Mouse (Mus musculus): ENCODE data around the gene Mrpl3. TPM values are rescaled to one million over a fixed set of nuclear protein-coding genes. Genes with fewer than 3 reads are reported as not detected.
"Not testable (repeated sequence)": the region's sequence is repeated elsewhere in the genome, so short reads cannot be mapped to it uniquely, and the experiment has no call there.

Mrpl3 gene
- polyA plus RNA-seq, 1 experiment from 2014 or later: 114 TPM

DNA sequence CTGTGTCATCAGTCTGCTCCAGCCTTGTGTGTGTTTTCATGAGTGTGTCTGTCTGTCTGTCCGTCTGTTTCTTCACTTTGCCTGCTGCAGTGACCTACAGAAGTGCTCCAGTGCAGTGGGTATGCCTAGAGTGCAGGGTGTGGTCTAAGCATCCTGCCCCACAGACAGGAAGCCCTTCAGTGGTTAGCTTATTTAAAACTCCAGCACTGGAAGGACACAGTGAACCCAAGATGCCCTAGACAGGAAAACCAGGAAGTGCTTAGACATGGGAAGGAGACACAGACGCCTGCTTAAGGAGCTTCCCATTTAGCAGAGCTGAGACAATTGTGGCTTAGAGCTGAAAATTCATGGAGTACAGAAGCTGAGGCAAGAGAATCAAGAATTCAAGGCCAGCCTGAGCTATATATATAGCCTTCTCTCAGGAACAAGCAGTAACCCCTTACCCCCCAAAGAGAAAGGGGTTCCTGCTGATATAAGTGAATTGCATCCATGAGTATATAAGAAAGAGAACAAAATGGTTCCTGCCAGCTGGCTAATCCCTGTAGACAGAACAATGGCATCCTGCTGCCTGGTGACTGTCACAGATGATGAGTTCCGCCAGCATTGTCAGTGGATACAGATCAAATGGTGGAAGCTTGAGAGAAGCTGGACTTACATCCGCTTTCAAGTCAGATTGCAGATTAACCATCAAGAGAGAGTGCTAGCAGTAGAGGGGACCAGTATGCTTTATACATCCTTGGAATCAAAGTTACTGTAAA lies 20.1 kb downstream of the Mrpl3 start:
- no peak overlapping the region for H3K4me3 ChIP-seq
- 66% methylated on average over 4 of the region's 4 CpGs for WGBS
- H3K27me3 ChIP-seq (ENCODE audit: poor library complexity, severe bottlenecking): no peaks in the 10 kb centered on the region
- no peak overlapping the region for H3K27ac ChIP-seq
- H3K36me3 ChIP-seq (replicated peaks): peaks cover 92% of the 10 kb centered on the region
- no peak for DNase-seq (ENCODE audit: extremely low spot score, low spot score)
- no peaks in the 10 kb centered on the region for H3K4me1 ChIP-seq
- H3K9me3 ChIP-seq: no peaks in the 10 kb centered on the region

DNA sequence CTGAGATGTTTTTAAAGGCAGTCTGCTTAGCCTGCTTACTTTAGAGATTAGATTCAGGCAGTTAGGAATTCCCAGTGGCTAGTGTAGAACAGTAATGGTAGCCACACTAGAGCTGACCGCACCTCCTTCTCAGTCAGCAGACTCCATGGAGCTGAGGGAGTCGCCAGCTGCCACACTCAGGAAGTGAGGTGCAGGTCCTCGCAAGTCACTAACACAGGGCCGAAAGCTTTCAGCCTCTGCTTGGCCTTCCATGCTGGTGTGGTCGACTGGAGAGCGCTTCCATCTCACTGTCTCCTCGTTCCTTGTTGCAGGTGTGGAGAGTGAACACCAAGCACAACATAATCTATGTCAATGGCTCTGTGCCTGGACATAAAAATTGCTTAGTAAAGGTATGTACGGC lies 21.8 kb downstream of the Mrpl3 start:
- Histone ChIP-seq H3K27ac (no peak overlapping the region), H3K9me3 (no peaks in the 10 kb centered on the region), H3K4me3 (no peak overlapping the region), H3K27me3 (ENCODE audit: poor library complexity, severe bottlenecking) (no peaks in the 10 kb centered on the region), H3K4me1 (no peaks in the 10 kb centered on the region), H3K36me3 (replicated peaks) (peaks cover 89% of the 10 kb centered on the region)
- no peak for DNase-seq (ENCODE audit: extremely low spot score, low spot score)
- WGBS: 92% methylated on average over 8 of the region's 8 CpGs

DNA sequence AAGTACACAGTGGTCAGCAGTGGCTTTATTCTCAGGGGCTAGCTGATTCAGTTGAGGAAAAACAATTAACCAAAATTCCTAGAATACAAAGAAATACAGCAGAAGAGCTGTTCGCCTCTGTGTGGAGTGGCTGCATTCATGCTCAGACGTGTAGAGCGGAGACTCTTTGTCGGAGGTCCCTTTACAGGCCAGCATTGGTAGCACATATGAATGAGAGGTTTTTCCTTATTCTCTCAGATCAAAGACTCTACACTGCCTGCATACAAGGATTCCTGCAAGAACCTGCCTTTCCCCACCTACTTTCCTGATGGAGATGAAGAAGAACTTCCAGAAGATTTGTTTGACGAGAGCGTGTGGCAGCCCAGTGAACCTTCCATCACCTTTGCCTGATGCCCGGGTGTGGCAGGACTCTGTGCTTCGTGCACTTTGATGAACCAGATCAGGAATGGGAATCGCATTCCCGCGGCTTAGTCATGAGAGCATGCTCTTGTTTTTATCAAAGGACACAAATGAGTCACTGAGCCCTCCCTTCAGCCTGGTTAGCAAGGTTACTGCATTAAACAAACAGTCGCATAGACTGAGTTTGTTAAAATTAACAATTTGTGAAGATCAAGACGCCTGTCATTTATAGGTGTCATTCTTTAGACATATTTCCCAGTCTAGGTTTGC lies 23.9 kb downstream of the Mrpl3 start:
- H3K36me3 ChIP-seq (replicated peaks): peaks cover 71% of the 10 kb centered on the region

DNA sequence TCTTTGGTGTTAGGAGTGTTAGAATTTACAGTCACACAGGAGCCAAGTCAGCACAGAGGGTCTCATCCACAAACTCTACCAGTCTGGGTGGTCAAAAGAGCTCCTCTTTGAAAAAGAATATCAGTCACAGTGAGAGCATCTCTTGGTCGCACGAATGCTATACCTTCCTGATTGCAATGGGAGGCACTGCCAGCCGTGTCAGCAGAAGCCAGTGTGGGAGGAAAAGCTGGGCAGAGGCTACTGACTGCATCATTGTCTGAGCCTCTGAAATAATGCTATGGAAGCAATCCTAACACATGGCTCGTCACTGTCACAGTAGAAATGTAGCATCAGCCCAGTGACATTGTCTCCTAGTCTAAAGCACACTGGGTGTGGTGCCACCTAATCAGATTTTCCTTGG lies 25.4 kb downstream of the Mrpl3 start:
- WGBS: 93% methylated on average over 4 of the region's 4 CpGs
- no peak overlapping the region for H3K27ac ChIP-seq
- H3K36me3 ChIP-seq (replicated peaks): peaks cover 55% of the 10 kb centered on the region

More for the DNA sequence above, 23.9 kb downstream of the Mrpl3 start:
- H3K9me3 ChIP-seq: no peaks in the 10 kb centered on the region
- no peaks in the 10 kb centered on the region for H3K4me1 ChIP-seq
- WGBS: 94% methylated on average over 13 of the region's 13 CpGs
- DNase-seq (ENCODE audit: extremely low spot score, low spot score): no peak
- H3K27ac ChIP-seq: no peak overlapping the region
- H3K27me3 ChIP-seq (ENCODE audit: poor library complexity, severe bottlenecking): no peaks in the 10 kb centered on the region
- no peak overlapping the region for H3K4me3 ChIP-seq

DNA sequence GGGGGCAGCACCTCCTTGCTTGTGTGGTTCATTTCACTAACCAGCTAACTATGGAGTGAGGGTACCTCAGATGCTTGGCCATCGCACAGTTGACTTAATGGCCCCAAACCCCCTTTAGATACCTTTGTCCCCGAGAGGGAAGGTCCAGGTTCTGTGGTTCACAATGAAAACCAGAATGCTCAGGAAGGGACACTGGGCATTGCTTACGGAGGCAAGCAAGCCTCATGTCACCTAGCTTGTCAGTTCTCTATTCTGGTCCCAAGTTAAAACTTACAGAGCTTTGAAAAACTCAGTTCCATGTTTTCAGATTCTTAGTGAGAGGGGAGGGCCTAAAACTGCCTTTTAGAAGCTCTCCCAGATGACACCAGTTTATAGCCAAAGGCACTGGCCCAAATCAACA lies 27.2 kb downstream of the Mrpl3 start:
- DNase-seq (ENCODE audit: extremely low spot score, low spot score): no peak
- WGBS: 94% methylated on average over 3 of the region's 3 CpGs
- Histone ChIP-seq H3K27ac (no peak overlapping the region), H3K4me1 (no peaks in the 10 kb centered on the region), H3K4me3 (no peak overlapping the region), H3K9me3 (no peaks in the 10 kb centered on the region), H3K27me3 (ENCODE audit: poor library complexity, severe bottlenecking) (no peaks in the 10 kb centered on the region), H3K36me3 (replicated peaks) (peaks cover 37% of the 10 kb centered on the region)

More for the DNA sequence above, 25.4 kb downstream of the Mrpl3 start:
- Histone ChIP-seq H3K4me1 (no peaks in the 10 kb centered on the region), H3K9me3 (no peaks in the 10 kb centered on the region), H3K4me3 (no peak overlapping the region), H3K27me3 (ENCODE audit: poor library complexity, severe bottlenecking) (no peaks in the 10 kb centered on the region)
- DNase-seq (ENCODE audit: extremely low spot score, low spot score): no peak

DNA sequence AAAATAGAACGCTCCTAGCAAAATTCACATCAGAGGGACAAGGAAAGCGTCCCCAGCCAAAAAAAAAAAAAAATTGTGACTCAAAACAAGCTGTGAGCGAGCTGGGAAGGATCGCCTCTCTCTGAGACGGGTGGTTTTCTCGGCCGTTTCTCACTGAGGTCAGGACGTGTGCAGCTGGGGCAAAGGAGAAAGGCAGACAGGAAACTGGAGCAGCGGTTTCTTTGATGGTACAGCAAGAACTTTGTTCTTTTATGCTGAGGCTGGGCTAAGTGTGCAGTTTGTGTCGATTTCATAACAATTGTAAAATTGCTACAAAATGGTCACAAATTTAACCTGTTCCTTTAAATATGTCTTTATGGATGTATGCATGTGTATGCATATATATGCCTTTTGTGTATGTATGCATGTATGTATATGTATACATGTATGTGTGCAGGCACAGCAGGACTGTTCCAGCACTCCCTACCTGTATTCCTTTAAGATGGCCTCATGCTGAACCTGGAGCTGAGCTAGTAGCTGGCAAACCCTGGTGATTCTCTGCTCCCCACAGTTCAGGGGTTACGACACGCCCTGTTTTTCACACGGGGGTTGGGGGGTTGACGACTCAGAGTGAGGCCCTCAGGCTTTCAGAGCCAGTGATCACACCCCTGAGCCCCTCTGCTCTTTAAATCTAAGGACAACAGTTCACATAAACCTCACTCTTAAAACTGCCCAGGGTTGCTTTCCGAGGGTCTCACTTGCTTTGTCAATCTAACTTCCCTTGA lies 48.0 kb downstream of the Mrpl3 start:
- H3K4me3 ChIP-seq: no peak overlapping the region
- WGBS: 77% methylated on average over 15 of the region's 15 CpGs
- H3K27me3 ChIP-seq (ENCODE audit: poor library complexity, severe bottlenecking): no peaks in the 10 kb centered on the region
- no peak for DNase-seq (ENCODE audit: extremely low spot score, low spot score)
- H3K4me1 ChIP-seq: 0 out of 2 replicates have a peak, but pooled peaks cover 6% of the 10 kb centered on the region
- H3K27ac ChIP-seq: no peak overlapping the region
- no peaks in the 10 kb centered on the region for H3K9me3 ChIP-seq
- no peaks in the 10 kb centered on the region for H3K36me3 ChIP-seq (replicated peaks)

DNA sequence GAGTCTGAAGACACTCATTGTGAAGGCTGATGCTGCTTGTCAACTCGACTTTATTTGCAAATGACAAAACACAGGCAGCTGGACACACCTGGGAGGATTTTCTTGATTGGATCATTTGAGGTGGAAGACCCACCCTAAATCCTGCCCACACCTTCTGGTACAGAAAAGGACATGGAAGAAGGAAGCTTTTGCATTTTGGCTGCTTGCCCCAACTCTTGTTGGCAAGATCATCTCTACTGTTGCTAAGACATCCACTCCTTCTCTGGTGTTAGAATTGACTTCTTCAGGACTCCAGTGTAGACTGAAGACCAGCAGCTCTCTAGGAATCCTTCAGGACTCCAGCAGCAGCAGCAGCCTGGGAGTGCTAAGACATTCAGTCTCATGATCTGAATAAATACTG lies 48.9 kb downstream of the Mrpl3 start:
- 71% methylated on average over 1 of the region's 1 CpGs for WGBS
- no peak overlapping the region for H3K4me3 ChIP-seq
- no peak for DNase-seq (ENCODE audit: extremely low spot score, low spot score)
- H3K36me3 ChIP-seq (replicated peaks): no peaks in the 10 kb centered on the region
- H3K4me1 ChIP-seq: 0 out of 2 replicates have a peak, but pooled peaks cover 6% of the 10 kb centered on the region
- H3K27ac ChIP-seq: no peak overlapping the region
- no peaks in the 10 kb centered on the region for H3K9me3 ChIP-seq
- H3K27me3 ChIP-seq (ENCODE audit: poor library complexity, severe bottlenecking): no peaks in the 10 kb centered on the region

DNA sequence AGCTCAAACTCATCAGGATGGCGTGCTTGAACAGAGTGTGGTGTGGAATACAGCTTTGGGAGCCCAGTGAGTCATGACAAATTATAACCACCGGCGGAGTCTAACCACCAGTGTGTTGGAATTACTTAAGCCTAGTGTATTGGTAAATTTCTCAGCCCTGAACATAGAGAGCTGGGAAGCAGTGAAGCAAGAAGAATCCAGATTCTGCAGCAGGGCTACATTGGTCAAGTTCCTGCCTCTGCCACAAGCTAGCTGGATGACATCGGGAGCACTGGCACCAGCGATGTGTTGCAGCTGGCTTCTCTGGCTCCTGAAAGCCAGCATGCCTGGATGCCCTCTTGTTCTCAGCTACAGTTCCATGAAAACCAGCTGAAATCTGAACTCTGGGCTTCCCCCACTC lies 50.9 kb downstream of the Mrpl3 start:
- Histone ChIP-seq H3K9me3 (no peaks in the 10 kb centered on the region), H3K27me3 (ENCODE audit: poor library complexity, severe bottlenecking) (no peaks in the 10 kb centered on the region), H3K4me1 (no peaks in the 10 kb centered on the region), H3K36me3 (replicated peaks) (no peaks in the 10 kb centered on the region), H3K4me3 (no peak overlapping the region), H3K27ac (no peak overlapping the region)
- 87% methylated on average over 5 of the region's 5 CpGs for WGBS
- no peak for DNase-seq (ENCODE audit: extremely low spot score, low spot score)

DNA sequence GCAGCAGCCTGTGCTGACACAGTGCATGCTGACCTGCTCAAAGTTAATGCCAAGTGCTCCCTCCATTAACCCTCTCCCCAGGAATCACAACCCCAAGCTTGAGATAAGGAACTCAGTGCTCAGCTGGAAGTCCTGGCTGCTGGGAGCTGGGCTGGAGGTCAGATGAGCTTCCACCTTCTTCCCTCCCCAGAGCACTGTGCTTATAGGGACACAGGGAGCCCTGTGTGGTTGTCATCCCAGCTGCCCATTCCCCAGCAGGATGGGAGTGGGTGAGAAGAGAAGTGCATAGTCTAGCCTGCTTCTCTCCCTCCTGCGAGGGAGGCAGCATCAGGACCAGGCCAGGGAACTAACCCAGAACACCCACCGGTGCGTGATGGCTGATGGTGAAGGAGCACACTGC lies 72.2 kb downstream of the Mrpl3 start:
- H3K27me3 ChIP-seq (ENCODE audit: poor library complexity, severe bottlenecking); H3K4me3 ChIP-seq; H3K36me3 ChIP-seq (replicated peaks); H3K9me3 ChIP-seq; DNase-seq (ENCODE audit: extremely low spot score, low spot score); H3K4me1 ChIP-seq; H3K27ac ChIP-seq: not testable (repeated sequence)
- 85% methylated on average over 3 of the region's 3 CpGs for WGBS

Other genes starting within 250 kb of the Mrpl3 start
- 10.7 and 13.1 TPM in 2 replicates for gene Nudt16, start 78.6 kb downstream of the Mrpl3 start, polyA plus RNA-seq (2016; fragmentation: Nextera tagmentation; extraction: Ambion mirVana)
- gene 1700080E11Rik, start 91.9 kb downstream of the Mrpl3 start, polyA plus RNA-seq (2016; fragmentation: Nextera tagmentation; extraction: Ambion mirVana): not detected in 2 replicates

Data from forebrain, embryonic 10.5 days (tissue).